Mouse (Mus musculus) bone marrow macrophage, adult 2 months (primary cell): ENCODE measurements around the gene Trip4.

ENCODE experiments used
- CTCF ChIP-seq: IDR thresholded peaks from 2 replicates; pipeline ENCODE4 v1.5.1; 2012; ENCODE audit warnings: low read depth, mild to moderate bottlenecking, low read length, moderate library complexity
- POLR2A ChIP-seq: IDR thresholded peaks from 2 replicates; pipeline ENCODE4 v1.6.1; 2012; ENCODE audit warnings: mild to moderate bottlenecking, low read depth, low read length, borderline replicate concordance

GRCm38 (mm10) chr9:65937566-65937965 is 29.0 kb upstream of the Trip4 start:
- TF ChIP-seq CTCF = no peak
- TF ChIP-seq POLR2A = no peak
